Mouse (Mus musculus) right cerebral cortex, adult 2 months (tissue): ENCODE data around the gene Olfr713.
A peak's percentile ranks its signal among the peaks of the same experiment; 100 is the strongest.

ENCODE experiments used
- DNase-seq, 2 experiments: peaks; one replicate each; pipeline ENCODE4 v3.0.0; 2021 to 2022; ENCODE audit warnings: low spot score in 2 of 2

Olfr713 gene

DNA sequence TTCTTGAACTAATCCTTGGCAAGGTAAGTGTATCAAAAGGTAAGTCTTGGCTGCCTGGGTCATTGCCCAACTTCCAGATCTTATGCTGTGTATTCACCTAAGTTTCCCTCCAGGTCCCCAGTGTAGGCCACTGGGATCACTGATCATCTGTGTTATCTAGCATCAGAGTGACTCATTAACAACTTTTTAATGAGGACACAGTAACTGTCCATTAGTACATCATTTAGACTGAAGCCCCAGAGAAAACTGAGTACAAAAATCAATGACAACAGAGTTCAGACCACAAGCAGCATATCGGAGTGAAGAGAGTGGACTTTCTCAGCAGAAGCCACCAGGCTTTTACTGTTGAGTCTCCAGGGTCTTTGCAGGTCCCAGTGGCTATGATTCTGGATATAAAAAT, at the start of gene Olfr713:
Olfr713 (plus strand) TSS at position 301 of the 400 bp plus-strand sequence.
- no peak for DNase-seq

DNA sequence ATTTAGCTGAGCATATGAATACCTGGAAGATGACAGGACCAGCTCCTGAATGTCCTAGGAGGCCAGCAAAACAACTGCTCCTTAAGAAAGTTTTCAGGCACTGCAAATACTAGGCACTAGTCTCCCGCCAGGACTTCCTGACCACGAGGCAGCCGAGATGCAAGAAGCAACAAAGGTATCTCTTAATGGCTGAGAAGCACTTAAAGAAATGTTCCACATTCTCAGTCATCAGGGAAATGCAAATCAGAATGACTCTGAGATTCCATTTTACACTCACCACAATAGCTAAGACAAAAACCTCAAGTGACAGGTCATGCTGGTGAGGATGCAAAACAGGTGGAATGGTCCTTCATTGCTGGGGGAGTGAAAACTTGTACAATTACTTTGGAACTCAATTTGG, 45.7 kb upstream of the Olfr713 start:
- no peak for DNase-seq

DNA sequence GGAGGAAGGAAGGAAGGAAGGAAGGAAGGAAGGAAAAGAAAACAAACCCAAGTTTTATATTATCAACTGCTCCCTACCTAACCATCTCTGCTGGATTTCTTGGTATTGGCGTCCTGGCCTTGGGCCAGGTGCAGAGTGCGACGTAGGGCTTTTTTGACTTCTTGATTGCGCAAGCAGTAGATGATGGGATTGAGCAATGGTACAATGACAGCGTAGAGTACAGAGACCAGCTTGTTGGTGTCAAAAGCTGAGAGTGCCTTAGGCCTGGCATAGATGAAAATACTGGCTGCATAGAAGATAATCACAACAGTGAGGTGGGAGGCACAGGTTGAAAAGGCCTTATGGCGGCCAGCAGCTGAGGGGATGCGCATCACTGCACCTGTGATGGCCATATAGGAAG, 30.2 kb upstream of the Olfr713 start:
- no peak for DNase-seq

DNA sequence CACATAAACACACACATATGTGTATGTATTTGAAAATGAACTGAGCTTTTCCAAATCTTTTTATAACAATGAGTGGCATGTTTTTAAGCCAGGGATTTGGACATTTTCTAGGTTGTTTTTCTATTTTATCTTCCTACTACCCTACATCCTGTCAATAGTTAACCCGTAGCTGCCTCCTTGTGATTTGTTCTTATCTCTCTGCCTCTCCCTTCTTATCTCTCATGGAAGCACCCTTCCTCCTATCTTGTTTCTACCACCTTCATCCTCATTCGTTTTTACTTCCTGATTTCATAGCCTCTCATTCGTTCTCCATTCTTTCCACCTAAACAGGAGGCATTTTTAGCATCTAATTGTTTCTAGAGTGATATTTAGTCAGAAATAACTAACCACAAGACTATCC, 26.8 kb upstream of the Olfr713 start:
- DNase-seq, result no peak

DNA sequence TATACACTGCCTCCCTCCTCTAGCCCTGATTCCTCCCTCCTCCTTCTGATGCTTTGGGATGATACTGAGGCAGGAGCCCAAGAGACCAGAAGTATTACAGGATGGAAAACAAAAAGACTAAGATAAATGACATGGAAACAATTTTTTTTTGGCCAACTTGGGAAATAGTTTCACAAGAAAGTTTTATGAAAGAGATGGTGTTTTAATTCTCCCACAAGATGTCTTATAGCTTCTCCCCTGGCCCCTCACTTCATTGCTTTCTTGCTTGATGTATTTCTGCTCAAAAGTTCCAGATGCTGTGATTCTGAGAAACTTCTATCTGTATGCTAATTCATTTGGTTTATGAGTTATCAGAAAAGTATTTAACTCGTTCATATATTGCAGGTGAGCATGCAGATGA, 25.0 kb upstream of the Olfr713 start, which contains the start of gene Olfr2:
Olfr2 (minus strand) TSS at position 101 of the 400 bp plus-strand sequence.
- DNase-seq, result no peak

DNA sequence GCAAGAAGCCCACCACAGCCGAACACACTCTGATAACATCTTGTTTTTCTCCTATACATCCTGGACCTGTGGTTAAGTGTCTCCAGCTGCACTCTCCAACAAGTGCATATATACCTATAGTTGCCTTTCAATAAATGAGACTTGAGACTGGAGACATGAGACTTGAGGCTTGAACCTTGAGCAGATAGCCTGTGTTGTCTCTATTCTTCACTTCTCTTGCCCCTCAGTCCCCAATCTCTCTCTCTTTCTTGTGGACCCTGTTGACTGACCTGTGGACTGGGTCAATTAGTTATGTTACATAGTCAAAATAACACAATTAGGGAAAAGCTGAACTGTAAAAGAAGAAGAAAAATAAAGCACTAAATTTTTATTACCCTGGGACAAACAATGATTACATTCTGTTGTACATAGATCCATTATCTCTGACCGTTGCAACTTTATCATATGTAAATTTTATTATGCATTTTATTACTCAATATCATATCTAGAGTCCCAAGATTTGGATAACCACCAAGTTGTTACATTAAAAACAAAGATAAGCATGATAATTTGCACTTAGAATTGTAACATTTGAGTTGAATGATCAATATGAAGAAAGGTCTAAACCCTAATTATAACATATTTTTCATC, 9.1 kb downstream of the Olfr713 start:
- DNase-seq, result no peak

DNA sequence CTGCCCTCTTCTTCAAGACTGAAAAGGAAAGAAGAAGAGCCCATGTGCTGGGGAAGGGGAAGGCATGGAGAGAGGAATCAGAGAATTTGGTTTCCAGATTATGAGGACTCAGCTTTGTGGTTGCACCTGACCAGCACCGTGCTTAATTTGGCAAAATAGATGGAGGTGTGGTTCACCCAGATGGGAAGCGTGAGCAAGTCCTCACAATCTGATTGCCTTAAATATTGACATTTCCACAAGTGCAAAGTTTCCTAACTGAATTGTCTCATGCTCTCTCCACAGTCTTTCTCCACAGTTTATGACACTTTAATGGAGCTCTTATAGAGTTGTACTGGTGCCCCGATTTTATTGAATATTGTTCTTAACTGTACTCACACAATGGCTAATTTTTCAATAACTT, 12.2 kb downstream of the Olfr713 start:
- no peak for DNase-seq

DNA sequence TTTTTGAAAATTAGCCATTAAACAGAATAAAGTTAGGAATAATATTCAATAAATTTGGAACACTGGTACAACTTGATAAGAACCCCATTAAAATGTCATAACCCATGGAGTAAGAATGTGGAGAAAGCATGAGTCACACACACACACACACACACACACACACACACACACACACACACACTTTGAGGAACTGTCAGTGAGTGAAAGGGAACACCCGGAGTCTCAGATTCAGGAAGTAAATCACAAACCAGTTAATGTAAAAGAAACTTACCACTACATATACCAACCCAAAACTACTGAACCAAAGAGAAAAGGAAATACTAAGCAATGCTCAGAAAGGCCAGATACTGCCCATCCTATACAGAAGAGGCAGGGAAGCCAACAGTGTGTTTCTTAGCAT, 13.4 kb downstream of the Olfr713 start:
- DNase-seq, result no peak

DNA sequence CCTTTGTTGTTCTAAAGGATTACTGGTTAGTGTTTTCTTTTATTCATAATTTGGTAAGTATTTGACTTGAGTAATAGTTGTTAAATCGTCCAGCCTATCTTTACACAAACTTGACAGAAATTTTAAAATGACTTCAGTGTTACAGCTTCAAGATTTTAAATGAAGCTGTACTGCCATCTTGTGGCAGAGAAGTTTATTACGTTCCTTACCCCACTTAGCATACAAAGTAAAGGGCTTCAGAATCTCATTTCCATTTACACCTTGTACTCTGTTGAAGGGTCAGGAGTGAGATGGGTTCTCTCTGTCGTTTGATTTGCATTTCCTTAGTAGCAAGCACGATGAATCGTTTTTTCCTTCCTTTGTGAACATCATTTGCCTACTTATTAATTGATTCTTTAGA, 14.9 kb downstream of the Olfr713 start:
- DNase-seq, result peak; percentile 34 to 63

DNA sequence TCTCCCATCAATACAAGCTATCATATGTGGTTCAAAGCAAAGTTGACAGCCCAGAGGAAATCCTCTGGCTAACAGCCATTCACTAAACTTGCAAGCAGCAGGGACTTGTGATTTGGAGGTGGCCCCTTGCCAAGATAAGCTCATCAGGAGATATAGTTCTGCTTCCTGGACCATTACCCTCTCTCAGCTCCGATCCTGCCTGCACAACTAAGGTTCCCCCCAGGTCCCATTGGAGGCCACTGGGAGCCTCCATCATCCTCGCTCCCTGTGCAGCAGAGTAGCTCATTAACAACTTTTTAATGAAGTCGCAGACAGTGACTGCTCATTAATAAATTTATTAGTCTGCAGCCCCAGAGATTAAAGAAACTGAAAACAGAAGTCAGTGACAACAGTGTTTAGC, 16.6 kb downstream of the Olfr713 start:
- no peak for DNase-seq

DNA sequence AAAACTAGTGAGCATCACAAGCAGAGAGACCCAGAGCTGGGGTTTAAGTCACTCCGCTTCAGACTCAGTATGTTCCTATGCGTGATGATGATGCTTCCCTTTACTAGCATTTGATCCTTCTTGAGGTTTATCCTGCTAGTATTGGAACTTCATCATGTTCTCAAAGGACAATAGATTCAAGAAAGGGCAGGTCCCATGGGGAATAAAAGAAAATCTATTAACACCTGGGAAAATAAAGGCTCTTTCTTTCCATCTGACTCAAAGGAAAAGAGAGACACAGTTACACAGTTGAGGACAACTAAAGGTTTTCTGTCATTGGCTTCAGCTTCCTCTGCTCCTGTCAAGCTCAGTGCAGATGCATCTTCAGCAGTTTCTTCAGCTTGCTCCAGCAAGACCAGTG, 39.7 kb downstream of the Olfr713 start, which contains the start of gene Olfr714:
Olfr714 (plus strand) TSS at position 301 of the 400 bp plus-strand sequence.
- DNase-seq, result no peak
